Mouse (Mus musculus) pancreas, adult 10 weeks (tissue): Measurements from ENCODE around the gene 1700061G19Rik. TPM values are rescaled to one million over a fixed set of nuclear protein-coding genes. Genes with fewer than 3 reads are reported as not detected.

Experiments
- polyA plus RNA-seq: library from polyadenylated mRNA; stranded (reverse); fragments of 350-450 nt; fragmentation: Illumina TruSeq; extraction: RNeasy Lipid Tissue Mini Kit (QIAGEN cat#74804); gene quantifications from one replicate; pipeline ENCODE4 v1.2.3, GENCODE M21; 2015; ENCODE audit warnings: low read depth, low replicate concordance; ENCODE audit not compliant: insufficient read depth

1700061G19Rik gene
- polyA plus RNA-seq = not detected

GRCm38 (mm10) chr17:56874936-56875651 is at the start of gene 1700061G19Rik:
TSS of gene 1700061G19Rik (plus strand) at chr17:56875477.

DNA sequence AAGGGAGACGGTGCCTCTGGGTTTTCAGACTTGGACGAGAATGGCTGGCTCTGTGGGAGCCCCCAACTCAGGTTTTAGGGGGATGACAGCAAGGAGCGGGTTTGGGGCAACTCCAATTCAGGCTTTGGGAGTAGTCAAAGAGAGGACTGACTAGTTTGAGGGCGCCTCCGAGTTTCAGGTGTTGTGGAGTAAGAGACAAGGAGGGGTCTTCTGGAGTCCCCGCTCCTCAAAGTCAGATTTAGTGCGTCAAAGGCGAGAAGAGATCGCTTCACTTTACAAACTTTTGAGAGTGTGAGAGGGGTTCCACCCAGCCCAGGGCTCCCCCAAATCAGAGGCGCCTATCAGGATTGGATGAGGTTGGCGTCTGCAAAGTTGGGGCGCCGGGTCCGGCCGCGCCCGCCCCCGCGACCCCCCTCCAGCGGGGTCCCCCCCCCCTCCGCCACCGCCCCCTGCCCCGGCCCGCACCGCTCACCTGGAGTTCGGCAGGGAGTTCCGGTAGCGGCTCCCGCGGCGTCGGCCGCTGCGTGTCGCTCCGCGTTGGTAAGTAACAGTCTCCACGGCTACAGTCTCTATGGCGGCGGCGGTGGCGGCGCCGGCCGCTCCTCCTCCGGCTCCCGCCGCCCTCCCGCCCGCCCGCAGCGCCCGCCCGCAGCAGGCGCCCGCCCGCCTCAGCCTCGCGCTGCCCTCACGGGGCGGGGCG is 44.7 kb upstream of the 1700061G19Rik start, which contains the start of gene Rfx2:
Gene Rfx2, minus strand, starts transcription at position 603 of the 700 bp plus-strand sequence.

GRCm38 (mm10) chr17:56874237-56874636 is 1.0 kb upstream of the 1700061G19Rik start, which contains the start of gene Acsbg2:
TSS of gene Acsbg2 (minus strand) at chr17:56874447.

DNA sequence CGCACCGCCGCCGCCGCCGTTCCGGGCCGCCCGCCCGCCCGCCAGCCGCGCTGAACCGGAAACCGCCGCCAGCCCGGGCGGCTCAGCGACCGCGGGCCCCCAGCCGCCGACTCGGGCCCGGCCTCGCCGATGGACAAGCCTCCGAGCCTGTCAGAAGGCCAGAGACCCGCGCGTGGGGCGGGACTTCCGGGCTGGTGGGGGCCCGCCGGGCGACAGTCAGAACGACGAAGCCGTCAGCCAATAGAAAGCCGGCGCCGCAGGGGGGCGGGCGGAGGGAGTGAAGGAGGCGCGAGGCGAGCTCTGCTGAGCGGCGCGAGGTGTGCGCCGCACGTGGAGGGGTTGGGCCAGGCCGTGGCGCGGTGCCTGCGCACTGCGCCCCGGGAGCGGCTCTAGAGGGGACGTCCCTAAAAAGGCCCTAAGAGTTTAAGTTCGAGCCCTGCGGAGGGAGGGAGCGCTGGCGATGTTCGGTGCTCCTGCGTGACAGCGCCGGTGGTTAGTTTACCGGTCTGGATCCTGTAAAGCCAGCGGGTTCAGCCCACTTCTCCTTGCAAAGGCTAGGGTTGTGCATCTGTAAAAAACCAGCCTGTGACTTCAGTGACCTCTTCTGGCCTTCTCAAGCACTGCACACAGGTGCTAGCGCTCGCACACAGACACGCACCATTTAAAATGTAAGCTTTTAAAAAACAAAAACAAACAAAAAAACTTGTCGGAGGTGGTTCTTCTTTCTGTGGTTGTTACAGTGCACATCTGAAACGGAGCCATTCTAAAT is 60.3 kb downstream of the 1700061G19Rik start, which contains the start of gene Mllt1:
Gene Mllt1, minus strand, starts transcription at position 53 of the 769 bp plus-strand sequence.

Other genes with a start within 250 kb of the 1700061G19Rik start
- gene Lonp1, start 248.6 kb upstream of the 1700061G19Rik start, polyA plus RNA-seq = 10.3 TPM
- gene Catsperd, start 247.3 kb upstream of the 1700061G19Rik start, polyA plus RNA-seq = 1.2 TPM
- gene Ranbp3, start 202.2 kb upstream of the 1700061G19Rik start, polyA plus RNA-seq = 21.7 TPM
- 59.4 TPM for gene Ndufa11, start 157.7 kb upstream of the 1700061G19Rik start, polyA plus RNA-seq
- 9.3 TPM for gene Vmac, start 157.5 kb upstream of the 1700061G19Rik start, polyA plus RNA-seq
- gene Nrtn, start 117.9 kb upstream of the 1700061G19Rik start, polyA plus RNA-seq = 3.2 TPM
- 13.9 TPM for gene Dus3l, start 110.7 kb upstream of the 1700061G19Rik start, polyA plus RNA-seq
- not detected for gene Prr22, start 105.2 kb upstream of the 1700061G19Rik start, polyA plus RNA-seq
- 2.0 TPM for gene Rfx2, start 44.5 kb upstream of the 1700061G19Rik start, polyA plus RNA-seq
- gene Acsbg2, start 1.0 kb upstream of the 1700061G19Rik start, polyA plus RNA-seq = not detected
- 6.3 TPM for gene Mllt1, start 59.9 kb downstream of the 1700061G19Rik start, polyA plus RNA-seq
- gene Acer1, start 106.6 kb downstream of the 1700061G19Rik start, polyA plus RNA-seq = not detected
- 19.7 TPM for gene Clpp, start 114.8 kb downstream of the 1700061G19Rik start, polyA plus RNA-seq
- 10.0 TPM for gene Alkbh7, start 121.9 kb downstream of the 1700061G19Rik start, polyA plus RNA-seq
- gene Pspn, start 124.5 kb downstream of the 1700061G19Rik start, polyA plus RNA-seq = not detected
- 7.4 TPM for gene Gtf2f1, start 135.8 kb downstream of the 1700061G19Rik start, polyA plus RNA-seq
- gene Gm17949, start 136.0 kb downstream of the 1700061G19Rik start, polyA plus RNA-seq = not detected
- gene Khsrp, start 156.0 kb downstream of the 1700061G19Rik start, polyA plus RNA-seq = 14.1 TPM
- not detected for gene Slc25a41, start 166.2 kb downstream of the 1700061G19Rik start, polyA plus RNA-seq
- gene Crb3, start 183.6 kb downstream of the 1700061G19Rik start, polyA plus RNA-seq = 20.0 TPM
- 15.4 TPM for gene Slc25a23, start 184.4 kb downstream of the 1700061G19Rik start, polyA plus RNA-seq
- 3.3 TPM for gene Dennd1c, start 203.0 kb downstream of the 1700061G19Rik start, polyA plus RNA-seq
- gene Tubb4a, start 212.3 kb downstream of the 1700061G19Rik start, polyA plus RNA-seq = 1.5 TPM
- 1.3 TPM for gene Tnfsf9, start 229.8 kb downstream of the 1700061G19Rik start, polyA plus RNA-seq